Mouse (Mus musculus) thymus, postnatal 4 days (tissue): ENCODE data around the gene Pam16.

ENCODE experiments used
- DNase-seq: peaks from one replicate; pipeline ENCODE4 v3.0.0; 2021

Gene Pam16

DNA sequence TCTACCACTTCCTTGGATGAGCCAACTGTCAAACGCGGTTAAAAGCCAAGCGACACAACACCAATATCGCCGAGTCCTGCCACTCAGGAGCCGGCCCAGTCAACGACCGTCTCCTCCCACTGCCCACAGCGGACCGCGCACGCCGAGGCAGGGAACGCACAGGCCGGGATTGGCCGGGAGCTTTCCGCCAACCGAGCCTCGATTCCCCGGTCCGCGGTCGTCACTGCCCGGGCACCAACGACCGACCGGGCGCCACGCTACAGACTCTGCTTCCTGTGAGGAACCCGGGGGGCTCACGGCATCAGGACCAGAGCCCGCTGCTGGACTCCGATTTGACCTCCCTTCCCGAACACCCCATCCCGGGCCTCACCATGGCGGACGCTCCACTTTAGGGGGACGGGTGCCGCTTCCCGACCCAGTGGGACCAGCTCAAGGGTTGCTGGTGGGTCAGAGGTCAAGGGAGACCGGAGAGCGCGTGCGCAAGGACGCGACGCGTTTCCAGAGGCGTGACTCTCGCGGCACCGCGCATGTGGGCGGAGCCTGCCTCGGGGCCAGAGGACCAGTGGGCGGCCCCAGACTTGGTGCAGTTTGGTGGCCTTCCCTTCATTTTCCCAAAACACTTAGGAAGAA, at the start of gene Pam16:
Gene Pam16, minus strand, starts transcription at position 508 of the 630 bp plus-strand sequence.
- peak; percentile 93 for DNase-seq

- peak; percentile 67 for DNase-seq
Measured at GRCm38 (mm10) chr16:4674091-4674490, 49.3 kb upstream of the Pam16 start.

DNA sequence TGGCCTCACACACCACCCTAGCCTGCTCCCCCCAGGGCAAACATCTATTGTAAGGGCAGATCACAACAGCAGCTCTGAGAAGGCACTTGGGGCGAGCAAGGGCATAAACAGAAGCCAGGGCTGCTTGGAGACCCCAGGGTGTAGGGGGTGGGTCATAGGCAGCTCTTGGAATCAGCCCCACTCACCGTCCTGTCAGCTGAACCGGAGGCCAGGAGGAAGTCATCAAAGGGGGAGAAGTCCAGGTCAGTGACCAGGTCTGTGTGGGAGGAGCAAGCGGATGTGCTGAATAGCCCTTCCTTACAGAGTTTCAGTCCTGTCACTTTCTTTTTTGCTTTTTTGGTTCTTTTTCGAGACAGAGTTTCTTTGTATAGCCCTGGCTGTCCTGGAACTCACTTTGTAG, 45.5 kb upstream of the Pam16 start:
- DNase-seq, result no peak

DNA sequence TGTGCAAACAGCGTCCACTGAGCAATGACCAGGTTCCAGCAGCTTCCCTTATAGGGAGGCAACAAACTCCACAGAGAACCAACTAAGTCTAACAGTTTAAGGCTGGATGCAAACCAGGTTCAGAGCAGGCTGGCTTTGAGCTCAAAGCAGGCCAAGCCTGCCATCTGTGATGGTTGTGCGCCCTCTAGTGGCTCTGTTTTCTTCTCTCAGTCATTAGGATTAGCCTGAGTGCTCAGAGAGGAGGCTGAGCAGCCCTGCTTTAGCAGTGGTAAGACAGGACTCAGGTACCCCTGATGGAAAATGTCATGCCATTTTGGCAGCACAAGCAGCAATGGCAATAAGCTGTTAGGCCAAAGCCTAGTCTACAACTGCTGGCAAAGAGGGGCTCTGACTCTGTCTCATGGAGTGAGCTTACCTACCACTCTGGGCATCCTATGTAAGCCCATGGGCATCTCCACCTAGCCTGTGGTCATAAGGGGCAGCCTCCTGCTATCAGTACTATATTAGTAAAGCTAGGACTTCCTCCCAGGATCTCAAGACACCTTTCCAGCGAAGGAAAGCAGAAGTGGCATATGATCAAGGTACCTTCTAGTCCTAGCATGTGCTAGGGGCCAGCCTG, 42.5 kb upstream of the Pam16 start:
- DNase-seq, result peak; percentile 93

DNA sequence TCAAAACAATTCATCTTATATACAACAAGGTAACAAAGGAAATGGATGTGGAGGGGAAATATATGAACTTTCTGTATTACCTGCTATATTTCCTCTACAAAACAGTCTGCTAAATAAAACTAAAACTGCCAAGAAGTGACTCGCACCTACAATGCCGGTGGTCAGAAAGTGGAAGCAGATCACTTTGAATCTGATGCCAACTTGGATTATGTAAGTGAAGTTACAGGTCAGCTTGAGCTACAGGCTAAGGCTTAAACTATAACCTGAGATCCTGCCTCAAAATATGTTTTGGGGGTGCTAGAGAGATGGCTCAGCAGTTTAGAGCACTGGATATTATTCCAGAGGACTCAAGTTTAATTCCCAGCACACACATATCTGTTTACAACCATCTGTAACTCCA, 40.9 kb upstream of the Pam16 start:
- no peak for DNase-seq

- no peak for DNase-seq
Measured at GRCm38 (mm10) chr16:4663806-4664205, 39.0 kb upstream of the Pam16 start.

DNA sequence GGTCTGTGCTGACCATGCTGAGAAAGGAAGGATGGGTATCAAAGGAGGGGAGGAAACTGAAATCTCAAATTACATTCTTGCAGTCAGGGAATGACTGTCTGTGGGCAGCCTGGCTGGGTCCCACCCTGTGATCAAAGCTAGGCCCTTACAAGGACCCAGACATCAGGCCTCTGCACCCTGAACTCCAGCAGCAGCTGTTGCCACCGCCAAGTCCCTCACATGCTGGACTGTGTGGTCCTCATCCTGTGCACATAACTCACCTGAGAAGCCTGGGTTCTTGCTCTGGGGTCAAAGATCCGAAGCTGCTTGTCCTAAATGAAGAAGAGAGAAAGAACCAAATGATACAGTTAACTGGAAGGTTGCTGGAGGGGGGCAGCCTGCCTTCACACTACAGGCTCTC, 36.8 kb upstream of the Pam16 start:
- no peak for DNase-seq

DNA sequence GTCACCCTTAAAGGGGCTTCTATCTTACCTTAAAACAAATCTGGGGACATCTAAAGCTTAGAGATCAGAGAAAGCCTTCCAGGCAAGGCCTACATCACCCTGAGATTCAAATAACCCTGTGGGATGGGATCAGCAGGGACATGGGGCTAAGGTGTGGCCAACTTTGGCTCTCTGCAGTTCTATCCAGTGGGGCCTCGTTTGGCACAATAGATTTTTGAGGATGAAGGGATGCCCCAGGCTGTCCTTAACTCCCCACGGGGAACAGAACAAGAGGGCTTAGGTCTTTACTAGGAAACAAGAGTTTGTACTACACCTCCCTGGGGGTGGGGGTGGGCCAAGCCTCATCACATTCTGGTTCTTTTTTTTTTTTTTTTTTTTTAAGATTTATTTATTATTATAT, 34.5 kb upstream of the Pam16 start:
- DNase-seq, result no peak

DNA sequence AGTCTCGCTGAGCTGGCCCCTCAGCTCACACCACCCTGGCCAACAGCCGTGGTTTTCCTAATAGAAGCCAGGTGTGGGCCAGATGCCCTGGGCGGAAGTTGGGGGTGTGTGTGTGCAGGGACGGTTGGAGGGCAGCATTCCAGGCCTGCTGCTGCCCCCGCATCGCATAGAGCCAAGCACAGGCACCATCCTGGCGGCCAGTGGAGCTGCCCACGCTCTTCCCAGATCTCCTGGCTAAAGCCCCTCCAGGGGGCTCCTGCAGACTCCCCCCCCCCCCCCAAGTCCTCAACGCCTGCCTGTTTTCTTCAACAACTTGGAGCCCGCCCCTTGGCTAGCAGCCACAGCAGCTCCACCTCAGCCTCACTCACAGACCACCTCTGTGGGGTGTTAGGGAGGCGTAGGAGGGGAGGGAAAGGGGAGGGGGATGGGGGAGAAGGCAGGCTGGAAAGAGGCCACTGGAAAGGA, 34.0 kb upstream of the Pam16 start:
- DNase-seq, result no peak

DNA sequence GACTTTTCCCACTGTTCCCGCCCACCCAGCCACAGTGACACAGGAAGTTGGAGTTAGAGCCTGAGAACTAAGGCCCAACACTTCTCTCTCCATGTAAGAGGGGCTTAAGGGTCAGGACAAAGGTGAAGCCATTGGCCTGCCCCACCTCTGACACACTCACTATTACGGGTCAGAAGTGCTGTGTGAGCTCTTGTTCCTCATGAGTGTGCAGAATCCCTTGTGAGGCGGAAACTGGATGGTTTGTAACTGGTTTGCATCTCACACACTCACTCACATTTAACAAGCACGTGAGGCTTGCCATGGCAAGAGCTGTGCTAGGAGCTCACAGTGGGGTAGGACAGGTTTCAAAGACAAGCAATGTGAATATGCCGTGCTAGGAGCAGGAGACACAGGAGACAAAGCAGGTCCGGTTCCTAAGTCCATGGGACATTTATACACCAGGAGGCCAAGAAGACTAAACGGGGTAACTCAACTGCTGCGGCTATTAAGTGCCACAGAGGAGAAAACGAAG, 31.8 kb upstream of the Pam16 start:
- no peak for DNase-seq

DNA sequence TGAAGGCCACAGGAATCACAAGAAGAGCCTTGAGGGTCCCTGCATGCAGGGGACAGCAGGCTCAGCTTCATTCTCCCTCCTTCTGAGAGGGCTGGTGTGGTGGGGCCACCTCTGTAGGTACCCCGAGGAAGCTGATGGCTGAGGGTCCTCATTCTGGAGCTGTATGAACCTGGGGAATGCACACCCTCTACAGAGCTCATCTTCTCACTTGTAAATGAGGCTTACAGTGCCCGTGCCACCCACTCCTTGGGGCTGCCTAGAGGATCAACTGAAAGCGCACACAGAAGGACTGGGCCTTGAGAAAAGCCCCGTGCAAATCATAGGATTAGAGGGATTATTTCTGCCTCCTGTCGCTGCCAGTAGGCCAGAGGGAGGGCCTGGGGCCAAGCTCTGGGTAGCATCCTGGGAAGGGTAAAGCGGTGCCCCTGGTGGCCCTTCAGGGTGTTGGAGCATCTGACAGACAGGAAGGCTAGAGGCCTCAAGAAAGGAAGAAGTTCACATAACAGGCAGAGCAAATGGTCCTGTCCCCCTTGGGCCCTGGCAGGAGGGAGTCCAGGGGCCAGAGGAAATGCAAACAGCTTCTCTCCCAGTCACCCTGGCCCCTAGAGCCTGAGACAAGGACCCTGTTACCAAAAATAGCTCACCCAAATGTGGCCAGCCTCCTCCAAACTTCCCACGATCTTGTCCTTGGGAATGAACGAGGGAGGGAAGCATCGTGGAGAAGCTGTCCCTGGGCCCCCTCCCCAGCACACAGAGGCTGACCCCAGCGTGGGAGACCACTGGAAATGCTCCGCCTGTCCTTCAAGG, 31.2 kb upstream of the Pam16 start:
- DNase-seq, result no peak

DNA sequence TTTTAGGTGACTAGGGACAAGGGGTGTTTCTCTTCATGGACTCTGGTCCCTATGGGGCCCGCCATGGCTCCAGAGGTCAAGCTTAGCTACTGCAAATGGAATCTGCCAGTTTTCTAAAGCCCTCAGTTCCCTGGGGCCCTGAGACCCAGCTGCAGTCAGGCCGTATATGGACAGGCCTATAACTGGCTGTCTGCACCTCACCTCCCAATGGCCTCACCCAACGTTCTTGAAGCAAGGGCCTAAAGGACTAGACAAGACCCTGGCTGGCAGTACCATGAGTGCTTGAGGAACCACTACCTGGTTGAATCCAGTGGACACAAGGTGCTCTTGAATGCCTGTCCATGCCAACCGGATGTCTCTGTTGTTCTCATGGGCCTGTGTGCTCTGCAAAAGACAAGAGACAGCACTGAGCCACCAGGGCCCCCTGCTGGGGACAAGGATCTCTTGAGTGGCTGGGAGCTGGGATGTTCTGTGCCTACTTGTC, 30.5 kb upstream of the Pam16 start:
- DNase-seq, result no peak

DNA sequence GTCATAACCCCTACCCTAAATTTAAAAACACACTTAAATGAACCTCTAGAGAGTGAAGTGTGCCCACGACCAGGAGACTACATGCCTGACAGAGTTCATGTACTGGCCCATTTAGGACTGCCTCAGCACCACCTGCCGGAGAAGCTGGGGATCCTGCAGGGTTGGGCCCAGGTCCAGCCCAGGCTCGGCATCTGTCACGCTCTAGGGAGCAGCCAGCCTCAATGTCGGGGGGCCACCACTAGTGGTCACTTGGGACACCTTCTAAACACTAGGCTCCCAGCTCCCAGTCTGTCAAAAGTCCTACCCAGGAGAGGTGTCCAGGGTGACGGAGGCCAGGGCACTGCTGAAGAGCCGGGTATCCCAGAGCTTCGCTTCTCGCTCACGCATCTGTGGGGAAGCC, 29.9 kb upstream of the Pam16 start:
- DNase-seq, result no peak

- DNase-seq, result no peak
Measured at GRCm38 (mm10) chr16:4652707-4653416, 28.1 kb upstream of the Pam16 start.

- DNase-seq, result no peak
Measured at GRCm38 (mm10) chr16:4651624-4652023, 26.8 kb upstream of the Pam16 start.

DNA sequence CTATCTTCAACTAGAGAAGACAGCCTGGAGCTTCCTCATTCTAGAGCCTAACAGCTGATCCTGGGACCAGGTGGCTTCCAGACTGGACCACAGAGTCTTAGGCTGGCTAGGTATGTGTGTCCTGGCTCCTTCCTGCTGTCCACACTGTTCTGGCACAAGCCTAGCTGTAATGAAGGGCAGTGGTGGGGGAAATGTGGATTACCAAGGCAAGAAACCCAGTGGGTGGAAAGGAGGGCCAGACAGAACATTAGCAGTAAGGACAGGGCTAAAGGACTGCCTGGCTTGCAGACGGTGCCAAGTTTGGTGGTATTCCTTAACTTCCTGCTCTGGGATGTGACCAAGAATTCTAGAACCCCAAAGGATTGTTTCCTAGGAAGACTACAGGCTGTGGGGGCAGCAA, 26.3 kb upstream of the Pam16 start:
- no peak for DNase-seq

GRCm38 (mm10) chr16:4650161-4650560, 25.4 kb upstream of the Pam16 start:
- no peak for DNase-seq

- DNase-seq, result no peak
Measured at GRCm38 (mm10) chr16:4649692-4650091, 24.9 kb upstream of the Pam16 start.

- DNase-seq, result no peak
Measured at GRCm38 (mm10) chr16:4649211-4649610, 24.4 kb upstream of the Pam16 start.

DNA sequence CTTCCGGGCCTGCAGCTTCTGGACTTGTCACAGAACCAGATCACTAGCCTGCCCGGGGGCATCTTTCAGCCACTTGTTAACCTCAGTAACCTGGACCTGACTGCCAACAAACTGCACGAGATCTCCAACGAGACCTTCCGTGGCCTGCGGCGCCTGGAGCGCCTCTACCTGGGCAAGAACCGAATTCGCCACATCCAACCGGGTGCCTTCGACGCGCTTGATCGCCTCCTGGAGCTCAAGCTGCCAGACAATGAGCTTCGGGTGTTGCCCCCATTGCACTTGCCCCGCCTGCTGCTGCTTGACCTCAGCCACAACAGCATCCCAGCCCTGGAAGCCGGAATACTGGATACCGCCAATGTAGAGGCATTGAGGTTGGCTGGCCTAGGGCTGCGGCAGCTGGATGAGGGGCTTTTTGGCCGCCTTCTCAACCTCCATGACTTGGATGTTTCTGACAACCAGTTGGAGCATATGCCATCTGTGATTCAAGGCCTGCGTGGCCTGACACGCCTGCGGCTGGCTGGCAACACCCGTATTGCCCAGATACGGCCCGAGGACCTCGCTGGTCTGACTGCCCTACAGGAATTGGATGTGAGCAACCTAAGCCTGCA, 23.7 kb upstream of the Pam16 start:
- no peak for DNase-seq

- DNase-seq, result no peak
Measured at GRCm38 (mm10) chr16:4647651-4648141, 22.9 kb upstream of the Pam16 start.

DNA sequence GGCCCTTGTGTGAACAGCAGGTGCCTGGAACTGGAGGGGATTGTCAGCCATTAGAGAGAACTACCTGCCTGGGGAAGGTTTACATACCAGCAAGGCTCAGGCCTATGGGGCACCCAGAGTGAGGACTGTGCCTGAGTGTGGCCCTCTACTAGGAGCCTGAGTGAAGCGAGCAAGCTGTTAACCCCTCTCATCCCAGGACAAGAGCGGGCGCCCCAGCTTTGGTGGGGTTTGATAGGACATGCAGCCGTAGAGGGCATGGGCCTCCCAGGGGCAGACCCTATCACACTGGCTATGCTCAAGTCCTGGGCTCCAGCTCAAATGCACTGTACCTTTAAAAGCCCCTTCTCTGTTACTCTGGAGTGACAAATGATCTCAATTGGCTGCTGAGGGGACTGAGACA, 22.0 kb upstream of the Pam16 start:
- no peak for DNase-seq
